Mouse (Mus musculus): ENCODE results near the gene Slc25a19.
"Not testable (repeated sequence)": the region's sequence is repeated elsewhere in the genome, so short reads cannot be mapped to it uniquely, and the experiment has no call there.

Gene Slc25a19

GRCm38 (mm10) chr11:115627705-115628464 lies at the start of gene Slc25a19:
Gene Slc25a19 (minus strand): TSS chr11:115628295.
- DNase-seq (ENCODE audit: low spot score) = peak; percentile 95

- no peak for DNase-seq (ENCODE audit: low spot score)
Observed at GRCm38 (mm10) chr11:115677511-115677910, 49.4 kb upstream of the Slc25a19 start.

GRCm38 (mm10) chr11:115676738-115677137 lies 48.6 kb upstream of the Slc25a19 start:
- DNase-seq (ENCODE audit: low spot score) = no peak

GRCm38 (mm10) chr11:115674235-115674865 lies 46.3 kb upstream of the Slc25a19 start:
- DNase-seq (ENCODE audit: low spot score) = no peak

- no peak for DNase-seq (ENCODE audit: low spot score)
Observed at GRCm38 (mm10) chr11:115673471-115674234, 45.6 kb upstream of the Slc25a19 start.

- DNase-seq (ENCODE audit: low spot score) = no peak
Observed at GRCm38 (mm10) chr11:115672226-115672987, 44.3 kb upstream of the Slc25a19 start.

GRCm38 (mm10) chr11:115670451-115671050 lies 42.5 kb upstream of the Slc25a19 start:
- DNase-seq (ENCODE audit: low spot score) = no peak

GRCm38 (mm10) chr11:115663676-115664335 lies 35.7 kb upstream of the Slc25a19 start:
- DNase-seq (ENCODE audit: low spot score) = no peak

GRCm38 (mm10) chr11:115660376-115660775 lies 32.3 kb upstream of the Slc25a19 start:
- DNase-seq (ENCODE audit: low spot score) = no peak

- no peak for DNase-seq (ENCODE audit: low spot score)
Observed at GRCm38 (mm10) chr11:115658521-115658920, 30.4 kb upstream of the Slc25a19 start.

- DNase-seq (ENCODE audit: low spot score) = no peak
Observed at GRCm38 (mm10) chr11:115654128-115654527, 26.0 kb upstream of the Slc25a19 start.

GRCm38 (mm10) chr11:115653194-115653593 lies 25.1 kb upstream of the Slc25a19 start:
- no peak for DNase-seq (ENCODE audit: low spot score)

- no peak for DNase-seq (ENCODE audit: low spot score)
Observed at GRCm38 (mm10) chr11:115651680-115652079, 23.6 kb upstream of the Slc25a19 start.

- no peak for DNase-seq (ENCODE audit: low spot score)
Observed at GRCm38 (mm10) chr11:115649706-115650105, 21.6 kb upstream of the Slc25a19 start.

- no peak for DNase-seq (ENCODE audit: low spot score)
Observed at GRCm38 (mm10) chr11:115647459-115647858, 19.4 kb upstream of the Slc25a19 start.

- DNase-seq (ENCODE audit: low spot score) = no peak
Observed at GRCm38 (mm10) chr11:115646439-115646838, 18.3 kb upstream of the Slc25a19 start.

GRCm38 (mm10) chr11:115645498-115645897 lies 17.4 kb upstream of the Slc25a19 start:
- not testable (repeated sequence) for DNase-seq (ENCODE audit: low spot score)

- no peak for DNase-seq (ENCODE audit: low spot score)
Observed at GRCm38 (mm10) chr11:115644308-115644707, 16.2 kb upstream of the Slc25a19 start.

GRCm38 (mm10) chr11:115643265-115643664 lies 15.2 kb upstream of the Slc25a19 start:
- DNase-seq (ENCODE audit: low spot score) = no peak

- no peak for DNase-seq (ENCODE audit: low spot score)
Observed at GRCm38 (mm10) chr11:115642705-115643104, 14.6 kb upstream of the Slc25a19 start.

GRCm38 (mm10) chr11:115641664-115642036 lies 13.6 kb upstream of the Slc25a19 start:
- DNase-seq (ENCODE audit: low spot score) = no peak

Measured in ovary, postnatal 10 days (tissue).